Mouse (Mus musculus) urinary bladder, postnatal 25 days (tissue): ENCODE results near the gene Teddm3.
"Not testable (repeated sequence)": the region's sequence is repeated elsewhere in the genome, so short reads cannot be mapped to it uniquely, and the experiment has no call there.

Source experiments
- DNase-seq: peaks from one replicate; pipeline ENCODE4 v3.0.0; 2022; ENCODE audit warnings: low spot score

The Teddm3 gene

DNA sequence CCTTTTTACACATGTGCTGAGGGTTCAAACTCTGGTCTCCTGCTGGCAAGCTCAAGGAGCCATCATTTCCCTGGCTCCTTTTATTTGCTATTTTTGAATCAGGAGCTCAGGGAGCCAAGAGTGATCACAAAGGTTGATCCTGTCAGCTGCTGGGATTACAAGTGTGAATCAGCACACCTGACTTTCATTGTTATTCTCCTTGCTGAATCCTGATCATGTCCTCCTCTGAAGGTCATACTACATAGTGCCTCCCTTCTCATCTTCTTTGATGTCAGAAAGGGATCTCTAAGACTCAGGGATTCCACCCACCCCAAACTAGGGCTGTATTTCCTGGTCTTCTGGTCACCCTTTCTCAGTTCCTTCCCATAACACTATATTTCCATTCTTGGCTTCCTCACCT lies 3.9 kb downstream of the Teddm3 start:
- DNase-seq: no peak

DNA sequence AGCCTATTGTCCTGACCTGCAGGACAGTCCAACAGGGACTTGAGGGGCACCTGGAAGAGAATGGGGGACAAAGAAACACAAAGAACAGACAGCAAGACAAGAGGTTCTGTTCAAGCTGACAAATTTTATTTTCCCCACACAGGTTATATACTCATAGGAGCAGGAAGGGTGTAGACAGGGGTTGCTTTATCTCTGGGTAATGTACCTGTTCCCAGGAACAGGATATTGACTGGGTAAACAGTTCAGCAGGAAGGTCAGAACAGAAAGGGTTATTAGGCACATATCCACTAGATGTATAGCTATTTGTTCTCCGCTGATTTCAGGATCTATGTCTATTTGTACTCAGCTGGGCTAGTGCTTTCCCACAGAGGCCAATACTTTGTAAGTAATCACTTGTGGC lies 5.3 kb downstream of the Teddm3 start:
- not testable (repeated sequence) for DNase-seq

DNA sequence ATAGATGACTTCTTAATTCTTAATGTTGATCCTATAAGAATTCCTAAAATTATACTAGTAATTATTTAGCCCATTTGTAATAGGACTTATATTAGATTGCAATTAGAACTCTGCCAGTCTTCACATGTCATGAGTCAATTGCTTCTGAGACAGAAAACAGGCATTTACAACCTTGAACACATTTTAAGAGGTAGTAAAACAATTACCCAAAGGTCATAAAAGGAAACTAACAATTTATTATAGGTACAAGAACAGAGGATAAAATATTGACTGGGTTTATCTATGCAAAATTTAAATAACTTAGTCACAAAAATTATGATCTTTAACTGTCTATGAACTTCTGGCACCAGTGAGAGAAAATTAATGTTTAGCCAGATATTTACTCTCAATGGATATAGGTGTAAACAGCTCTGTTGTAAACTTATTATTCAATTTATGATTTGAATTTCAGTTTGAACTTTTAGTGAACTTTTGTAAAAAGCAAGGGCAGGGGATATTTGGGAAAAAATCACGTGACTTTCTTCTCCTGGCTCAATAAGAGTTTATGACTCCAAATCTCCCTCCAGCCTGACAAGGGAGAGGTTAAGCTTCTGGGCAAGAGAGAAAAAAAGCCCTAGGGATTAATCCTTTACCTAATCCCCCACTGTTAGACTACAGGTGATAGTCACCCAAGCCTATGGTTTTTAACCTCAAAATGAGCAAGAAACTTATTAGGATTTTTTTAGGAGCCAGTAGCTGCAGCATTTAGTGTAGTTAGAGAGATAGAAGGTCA lies 17.3 kb downstream of the Teddm3 start:
- DNase-seq: no peak

DNA sequence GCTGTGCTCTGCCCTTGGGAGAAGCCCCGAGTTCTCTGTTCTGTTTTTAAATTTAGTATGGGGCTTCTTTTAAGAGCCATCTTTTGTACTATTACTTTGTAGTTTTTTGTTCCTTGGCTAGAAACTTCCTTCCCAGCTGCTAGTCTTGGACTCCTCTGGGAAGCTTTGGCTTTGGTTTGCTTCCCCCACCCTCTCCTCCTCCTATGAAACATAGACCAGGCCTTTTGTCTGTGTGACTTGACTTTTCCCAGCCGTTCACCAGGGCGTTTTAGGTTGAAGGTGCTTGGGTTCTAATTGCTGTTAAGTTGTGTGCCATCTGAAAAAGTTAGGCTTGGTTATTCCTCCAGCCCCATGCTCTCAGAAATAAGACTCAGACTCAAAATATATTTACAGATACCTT lies 26.1 kb downstream of the Teddm3 start:
- DNase-seq: not testable (repeated sequence)

DNA sequence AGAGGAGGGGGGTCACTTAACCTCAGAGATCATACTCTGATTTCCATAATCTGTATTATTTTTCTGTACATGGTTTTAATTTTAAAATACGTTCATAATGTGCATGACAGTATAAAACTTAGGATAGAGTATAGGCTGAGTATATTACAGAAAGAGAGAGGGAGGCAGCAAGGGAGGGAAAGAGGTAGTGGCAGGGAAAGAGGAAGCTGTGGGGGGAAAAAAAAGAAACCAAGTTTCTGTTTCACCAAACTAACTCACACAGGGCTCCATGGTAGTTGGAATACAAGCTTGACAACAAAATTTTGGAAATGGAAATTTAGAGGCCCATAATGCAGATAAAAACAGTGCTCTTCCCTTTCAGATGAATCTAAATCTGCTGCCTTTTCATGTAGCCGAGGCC lies 31.0 kb downstream of the Teddm3 start:
- not testable (repeated sequence) for DNase-seq

DNA sequence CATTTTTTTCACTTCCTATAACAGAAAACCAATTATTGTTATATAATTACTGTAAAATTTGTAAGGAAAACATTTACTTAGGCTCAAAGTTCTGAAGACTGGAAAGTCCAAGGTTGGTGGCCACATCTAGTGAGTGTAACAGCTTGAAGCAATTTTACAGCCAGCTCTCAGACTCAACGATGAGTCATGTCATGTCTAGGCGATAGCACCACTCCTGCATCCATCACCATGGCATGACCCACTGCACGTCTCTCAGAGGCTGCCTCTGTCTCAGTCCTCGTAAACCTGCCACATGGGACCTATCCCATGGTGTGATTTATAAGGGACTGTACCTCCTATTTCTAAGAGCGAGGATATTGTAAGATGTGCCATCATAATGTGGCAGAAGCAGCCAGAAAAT lies 37.7 kb downstream of the Teddm3 start:
- no peak for DNase-seq

DNA sequence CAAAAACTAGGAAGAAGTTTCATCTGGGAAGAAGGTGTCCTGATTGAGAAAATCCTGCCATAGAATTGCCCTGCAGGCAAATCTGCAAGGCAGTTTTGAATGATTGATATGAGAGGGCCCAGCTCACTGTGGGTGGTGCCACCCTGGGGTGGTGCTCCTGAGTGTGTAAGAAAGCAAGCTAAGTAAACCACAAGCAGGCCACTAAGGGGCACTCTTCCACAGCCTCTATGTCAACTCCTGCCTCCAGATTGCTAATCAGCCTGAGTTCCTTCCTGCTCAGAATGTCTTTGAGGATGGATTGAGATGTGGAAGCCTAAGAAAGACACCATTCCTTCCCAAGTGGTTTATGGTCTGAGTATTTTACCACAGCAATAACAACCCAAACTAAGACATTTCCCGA lies 44.3 kb downstream of the Teddm3 start:
- DNase-seq: no peak
